Mouse (Mus musculus) heart, adult 2 months (tissue): Measurements from ENCODE around the gene Abcd3.
A peak's percentile ranks its signal among the peaks of the same experiment; 100 is the strongest.

Experiments
- CTCF ChIP-seq: fragments of 200-600 bp; IDR thresholded peaks from 2 replicates; pipeline ENCODE4 v1.8.1; 2022; ENCODE audit warnings: antibody characterized with exemption, mild to moderate bottlenecking, moderate library complexity
- EP300 ChIP-seq: fragments of 200-500 bp; IDR thresholded peaks from 2 replicates; pipeline ENCODE4 v1.6.1; 2011; ENCODE audit warnings: low read depth, low read length, control low read depth; ENCODE audit not compliant: insufficient read depth
- POLR2A ChIP-seq: fragments of 200-500 bp; IDR thresholded peaks from 2 replicates; pipeline ENCODE4 v1.6.1; 2011; ENCODE audit warnings: mild to moderate bottlenecking, low read depth, low read length, control low read depth; ENCODE audit not compliant: insufficient read depth

- TF ChIP-seq CTCF (no peak), EP300 (peak; percentile 79), POLR2A (no peak)
Observed at GRCm38 (mm10) chr3:121713816-121714215, 101.3 kb downstream of the Abcd3 start.
